Mouse (Mus musculus) forebrain, embryonic 11.5 days (tissue): ENCODE measurements around the gene Gnai2. TPM values are rescaled to one million over a fixed set of nuclear protein-coding genes. Genes with fewer than 3 reads are reported as not detected.

Source experiments
- ATAC-seq: fragments of 200-750 bp; cut with Nextera tagmentation; replicated peaks from 2 replicates; pipeline ENCODE4 v1.8.0; 2017; ENCODE audit warnings: moderate TSS enrichment; ENCODE audit not compliant: low FRiP score
- DNase-seq: peaks from one replicate; pipeline ENCODE4 v3.0.0-alpha.2; 2017; ENCODE audit warnings: low spot score
- H3K27ac ChIP-seq: fragments of 300-500 bp; sonication (generic); 2 replicates; pipeline ENCODE4 v1.5.1; 2014; ENCODE audit warnings: low read depth, low read length
- H3K27me3 ChIP-seq: fragments of 300-500 bp; sonication (generic); 2 replicates; pipeline ENCODE4 v1.6.1; 2014; ENCODE audit warnings: mild to moderate bottlenecking, low read length, mixed read lengths; ENCODE audit not compliant: control insufficient read depth, insufficient read depth
- H3K36me3 ChIP-seq: fragments of 300-500 bp; sonication (generic); 2 replicates; pipeline ENCODE4 v1.6.1; 2014; ENCODE audit warnings: mild to moderate bottlenecking, low read length, moderate library complexity, mixed read lengths; ENCODE audit not compliant: control insufficient read depth, insufficient read depth
- H3K4me1 ChIP-seq: fragments of 300-500 bp; sonication (generic); replicated peaks from 2 replicates; pipeline ENCODE4 v1.6.1; 2014; ENCODE audit warnings: low read length, mixed read lengths; ENCODE audit not compliant: control insufficient read depth, insufficient read depth
- H3K4me2 ChIP-seq: fragments of 300-500 bp; sonication (generic); 2 replicates; pipeline ENCODE4 v1.6.1; 2014; ENCODE audit warnings: low read depth, mild to moderate bottlenecking, low read length, moderate library complexity, mixed read lengths; ENCODE audit not compliant: severe bottlenecking
- H3K4me3 ChIP-seq: fragments of 300-500 bp; sonication (generic); 2 replicates; pipeline ENCODE4 v1.5.1; 2014; ENCODE audit warnings: low read depth, low read length
- H3K9ac ChIP-seq: fragments of 300-500 bp; sonication (generic); 2 replicates; pipeline ENCODE4 v1.6.1; 2014; ENCODE audit warnings: low read length
- H3K9me3 ChIP-seq: fragments of 300-500 bp; sonication (generic); 2 replicates; pipeline ENCODE4 v1.6.1; 2016; ENCODE audit warnings: low read length, mixed read lengths; ENCODE audit not compliant: control insufficient read depth
- WGBS: fragments of 180-500 bp; shearing (Covaris S2); extraction: QIAGEN DNeasy Blood & Tissue Kit; methylation state at CpG from one replicate; pipeline ENCODE4 v1.1.7; 2014; 5-methylcytosine and 5-hydroxymethylcytosine counted together
- polyA plus RNA-seq: library from polyadenylated mRNA; unstranded; fragments of >200 nt; fragmentation: Nextera tagmentation; extraction: Ambion mirVana; gene quantifications from 2 replicates; pipeline ENCODE4 v1.2.1, GENCODE M21; 2014

Gnai2 gene
- polyA plus RNA-seq, 1 experiment from 2014 or later, result 527 TPM

GRCm38 (mm10) chr9:107586504-107586903, 48.7 kb downstream of the Gnai2 start:
- no peak overlapping the region for H3K9ac ChIP-seq
- H3K27ac ChIP-seq, result no peak overlapping the region
- DNase-seq, result no peak
- no peaks in the 10 kb centered on the region for H3K27me3 ChIP-seq
- no peak overlapping the region for H3K4me2 ChIP-seq
- WGBS, result 95% methylated on average over 5 of the region's 5 CpGs
- ATAC-seq, result no peak
- no peak overlapping the region for H3K4me3 ChIP-seq
- no peaks in the 10 kb centered on the region for H3K9me3 ChIP-seq
- peaks cover 3% of the 10 kb centered on the region; the same call in 1 of the 2 replicates for H3K36me3 ChIP-seq
- peaks cover 5% of the 10 kb centered on the region; the same call in 1 of the 2 replicates for H3K4me1 ChIP-seq

- no peaks in the 10 kb centered on the region for H3K9me3 ChIP-seq
- no peak overlapping the region for H3K4me2 ChIP-seq
- H3K9ac ChIP-seq, result no peak overlapping the region
- H3K4me3 ChIP-seq, result no peak overlapping the region
- ATAC-seq, result no peak
- H3K27ac ChIP-seq, result no peak overlapping the region
- H3K27me3 ChIP-seq, result no peaks in the 10 kb centered on the region
- peaks cover 12% of the 10 kb centered on the region for H3K4me1 ChIP-seq
- 92% methylated on average over 14 of the region's 14 CpGs for WGBS
- no peak for DNase-seq
- no peaks in the 10 kb centered on the region for H3K36me3 ChIP-seq
These were observed 52.0 kb downstream of the Gnai2 start for GRCm38 (mm10) chr9:107583174-107583573.

- no peaks in the 10 kb centered on the region for H3K9me3 ChIP-seq
- no peaks in the 10 kb centered on the region for H3K27me3 ChIP-seq
- no peak overlapping the region for H3K4me2 ChIP-seq
- peaks cover 12% of the 10 kb centered on the region for H3K4me1 ChIP-seq
- DNase-seq (no peak), ATAC-seq (no peak)
- no peak overlapping the region for H3K27ac ChIP-seq
- no peak overlapping the region for H3K4me3 ChIP-seq
- WGBS, result 93% methylated on average over 7 of the region's 7 CpGs
- H3K9ac ChIP-seq, result no peak overlapping the region
- no peaks in the 10 kb centered on the region for H3K36me3 ChIP-seq
These were observed 52.6 kb downstream of the Gnai2 start for GRCm38 (mm10) chr9:107582509-107583062.

DNA sequence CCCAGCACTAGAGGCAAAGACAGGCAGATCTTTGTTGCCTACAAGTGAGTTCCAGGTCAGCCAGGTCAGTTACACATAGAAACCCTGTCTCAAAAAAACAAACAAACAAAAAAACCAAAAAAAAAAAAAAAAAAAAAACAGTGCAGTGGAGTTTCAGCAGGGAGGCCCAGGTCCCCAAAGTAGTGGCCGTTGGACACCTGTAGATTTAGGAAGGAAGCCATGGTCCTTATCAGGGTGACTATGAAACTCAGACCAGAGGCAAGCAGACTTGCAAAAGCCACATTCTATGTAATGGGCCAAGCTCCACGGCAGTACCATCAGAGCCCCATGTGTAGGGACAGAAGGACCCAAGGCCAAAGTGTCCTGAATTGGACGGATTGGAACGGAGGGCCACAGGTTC, 53.6 kb downstream of the Gnai2 start:
- no peak for DNase-seq
- Histone ChIP-seq H3K36me3 (no peaks in the 10 kb centered on the region), H3K4me3 (peak overlapping the region; percentile 56; the same call in 1 of the 2 replicates), H3K4me2 (peak overlapping the region; percentile 93), H3K4me1 (peaks cover 14% of the 10 kb centered on the region), H3K27ac (no peak overlapping the region), H3K9ac (peak overlapping the region; percentile 83; the same call in 1 of the 2 replicates), H3K27me3 (no peaks in the 10 kb centered on the region), H3K9me3 (no peaks in the 10 kb centered on the region)
- ATAC-seq, result no peak
- 81% methylated on average over 4 of the region's 4 CpGs for WGBS

DNA sequence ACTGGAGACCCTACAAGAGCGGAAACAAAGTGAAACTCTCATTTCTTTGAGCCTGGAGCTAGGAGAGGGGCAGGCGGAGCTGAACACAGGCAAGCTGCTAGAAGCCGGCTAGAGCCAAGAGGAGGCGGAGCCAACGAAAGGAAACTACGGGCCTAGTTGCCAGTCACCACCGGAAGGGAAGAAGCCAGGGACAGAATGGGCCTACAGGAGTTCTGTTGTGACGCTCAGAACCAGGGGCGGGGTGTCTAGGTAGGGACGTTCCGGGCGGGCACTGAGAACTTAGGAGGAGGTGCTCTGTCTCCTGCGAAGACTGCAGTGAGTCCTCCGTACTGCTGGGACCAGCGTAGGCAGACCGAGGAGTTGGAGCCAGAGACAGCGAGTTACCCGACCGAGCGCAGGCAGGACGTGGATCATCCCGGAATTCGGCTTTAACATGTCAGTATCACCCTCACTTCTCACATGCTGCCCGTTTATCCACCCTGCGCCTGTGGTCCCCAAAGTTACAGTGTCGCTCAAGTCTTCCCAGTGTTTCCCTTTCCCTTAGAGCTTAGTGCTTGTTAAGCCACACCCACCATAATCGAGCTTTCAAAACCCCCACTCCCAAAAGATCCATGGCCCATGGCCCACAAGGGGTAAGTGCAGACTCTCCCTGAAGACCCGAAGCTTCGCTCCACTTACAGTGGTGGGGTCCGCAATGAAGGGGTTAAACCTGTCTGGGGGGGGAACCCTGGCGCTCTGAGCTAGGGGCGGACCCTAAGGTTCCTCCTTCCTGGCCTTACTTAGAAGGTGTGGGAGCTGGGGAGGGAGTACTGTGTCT, 54.5 kb downstream of the Gnai2 start, which contains the start of gene Hyal3:
Gene Hyal3 (plus strand): TSS at position 318 of the 817 bp plus-strand sequence.
- peak; percentile 54 for ATAC-seq
- Histone ChIP-seq H3K27me3 (no peaks in the 10 kb centered on the region), H3K4me2 (peak within 1 kb of the TSS; percentile 93), H3K4me1 (peaks cover 14% of the 10 kb centered on the region), H3K9me3 (no peaks in the 10 kb centered on the region), H3K36me3 (no peaks in the 10 kb centered on the region), H3K9ac (peak within 1 kb of the TSS; percentile 83), H3K27ac (peak within 1 kb of the TSS; percentile 55), H3K4me3 (peak within 1 kb of the TSS; percentile 56)
- WGBS, result under 1% methylated on average over 32 of the region's 32 CpGs
- DNase-seq, result peak; percentile 87

GRCm38 (mm10) chr9:107579023-107579900, 55.9 kb downstream of the Gnai2 start:
- Histone ChIP-seq H3K4me1 (peaks cover 14% of the 10 kb centered on the region), H3K36me3 (peaks cover 4% of the 10 kb centered on the region; the same call in 1 of the 2 replicates), H3K4me2 (no peak overlapping the region), H3K27me3 (no peaks in the 10 kb centered on the region), H3K4me3 (no peak overlapping the region), H3K27ac (no peak overlapping the region), H3K9me3 (no peaks in the 10 kb centered on the region), H3K9ac (no peak overlapping the region)
- ATAC-seq (no peak), DNase-seq (no peak)
- WGBS, result 94% methylated on average over 14 of the region's 14 CpGs

DNA sequence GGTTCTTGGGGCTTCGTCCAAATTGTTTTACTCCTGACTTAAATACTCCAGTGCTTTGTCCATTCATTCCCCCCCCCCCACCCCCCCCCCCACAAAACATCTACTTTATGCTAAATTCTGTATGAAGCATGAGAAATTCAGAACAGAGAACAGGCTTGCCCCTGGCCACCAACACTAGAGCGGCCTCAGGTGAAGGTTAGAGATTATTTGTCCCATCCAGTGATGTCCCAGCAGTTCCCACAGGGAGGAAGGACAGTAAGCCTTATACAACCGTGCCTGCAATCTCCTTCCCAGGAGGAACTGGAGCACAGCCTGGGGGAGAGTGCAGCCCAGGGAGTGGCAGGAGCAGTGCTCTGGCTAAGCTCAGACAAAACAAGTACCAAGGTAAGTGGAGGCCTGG, 56.6 kb downstream of the Gnai2 start, which contains the start of gene Naa80:
Gene Naa80 (plus strand): TSS at position 301 of the 400 bp plus-strand sequence.
- Histone ChIP-seq H3K4me1 (peaks cover 14% of the 10 kb centered on the region), H3K4me3 (no peak within 1 kb of the TSS), H3K36me3 (peaks cover 6% of the 10 kb centered on the region), H3K27me3 (no peaks in the 10 kb centered on the region), H3K27ac (no peak within 1 kb of the TSS), H3K9ac (no peak within 1 kb of the TSS), H3K9me3 (no peaks in the 10 kb centered on the region; the same call in 1 of the 2 replicates), H3K4me2 (no peak within 1 kb of the TSS)
- ATAC-seq (no peak), DNase-seq (no peak)
- WGBS, result 71% methylated on average over 3 of the region's 3 CpGs

DNA sequence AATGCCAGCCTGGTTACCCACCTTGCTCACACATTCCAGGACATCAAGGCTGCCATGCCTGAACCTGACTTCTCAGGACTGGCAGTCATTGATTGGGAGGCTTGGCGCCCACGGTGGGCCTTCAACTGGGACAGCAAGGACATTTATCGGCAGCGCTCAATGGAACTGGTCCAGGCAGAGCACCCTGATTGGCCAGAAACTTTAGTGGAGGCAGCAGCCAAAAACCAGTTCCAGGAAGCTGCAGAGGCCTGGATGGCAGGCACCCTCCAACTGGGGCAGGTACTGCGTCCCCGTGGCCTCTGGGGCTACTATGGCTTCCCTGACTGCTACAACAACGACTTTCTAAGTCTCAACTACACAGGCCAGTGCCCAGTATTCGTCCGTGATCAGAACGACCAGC, 57.3 kb downstream of the Gnai2 start:
- no peak for ATAC-seq
- Histone ChIP-seq H3K27me3 (no peaks in the 10 kb centered on the region), H3K4me3 (no peak overlapping the region), H3K36me3 (peaks cover 13% of the 10 kb centered on the region), H3K9ac (no peak overlapping the region), H3K9me3 (no peaks in the 10 kb centered on the region; the same call in 1 of the 2 replicates), H3K4me2 (no peak overlapping the region), H3K27ac (no peak overlapping the region), H3K4me1 (peaks cover 14% of the 10 kb centered on the region)
- WGBS, result 89% methylated on average over 10 of the region's 10 CpGs
- no peak for DNase-seq
